Mouse (Mus musculus) neural tube, embryonic 14.5 days (tissue): ENCODE data around the gene Trim7. TPM values are rescaled to one million over a fixed set of nuclear protein-coding genes. Genes with fewer than 3 reads are reported as not detected.
"Not testable (repeated sequence)": the region's sequence is repeated elsewhere in the genome, so short reads cannot be mapped to it uniquely, and the experiment has no call there.

ENCODE experiments used
- ATAC-seq: fragments of 200-750 bp; cut with Nextera tagmentation; 2 replicates; pipeline ENCODE4 v1.8.0; 2017; ENCODE audit warnings: low read depth, mild to moderate bottlenecking, moderate TSS enrichment, moderate library complexity
- H3K27ac ChIP-seq: fragments of 300-500 bp; sonication (generic); 2 replicates; pipeline ENCODE4 v1.5.1; 2014; ENCODE audit warnings: low read depth, mild to moderate bottlenecking, control low read depth, low read length, moderate library complexity, mixed read lengths
- H3K27me3 ChIP-seq: fragments of 300-500 bp; sonication (generic); 2 replicates; pipeline ENCODE4 v1.6.1; 2014; ENCODE audit warnings: low read length; ENCODE audit not compliant: control insufficient read depth, insufficient read depth
- H3K36me3 ChIP-seq: fragments of 300-500 bp; sonication (generic); 2 replicates; pipeline ENCODE4 v1.6.1; 2014; ENCODE audit warnings: low read length, mixed read lengths; ENCODE audit not compliant: control insufficient read depth, insufficient read depth
- H3K4me1 ChIP-seq: fragments of 300-500 bp; sonication (generic); 2 replicates; pipeline ENCODE4 v1.6.1; 2014; ENCODE audit warnings: low read length; ENCODE audit not compliant: control insufficient read depth, insufficient read depth
- H3K4me2 ChIP-seq: fragments of 300-500 bp; sonication (generic); 2 replicates; pipeline ENCODE4 v1.6.1; 2014; ENCODE audit warnings: mild to moderate bottlenecking, low read depth, low read length, control low read depth
- H3K4me3 ChIP-seq: fragments of 300-500 bp; sonication (generic); 2 replicates; pipeline ENCODE4 v1.5.1; 2014; ENCODE audit warnings: low read depth, low read length, control low read depth, mixed read lengths
- H3K9ac ChIP-seq: fragments of 300-500 bp; sonication (generic); replicated peaks from 2 replicates; pipeline ENCODE4 v1.6.1; 2014; ENCODE audit warnings: low read depth, mild to moderate bottlenecking, control low read depth, low read length, mixed read lengths
- H3K9me3 ChIP-seq: fragments of 300-500 bp; sonication (generic); 2 replicates; pipeline ENCODE4 v1.6.1; 2016; ENCODE audit warnings: low read length; ENCODE audit not compliant: control insufficient read depth
- WGBS: fragments of 180-500 bp; shearing (Covaris S2); extraction: QIAGEN DNeasy Blood & Tissue Kit; methylation state at CpG from one replicate; pipeline ENCODE4 v1.1.7; 2014; 5-methylcytosine and 5-hydroxymethylcytosine counted together
- polyA plus RNA-seq: library from polyadenylated mRNA; unstranded; fragments of >200 nt; fragmentation: Nextera tagmentation; extraction: Ambion mirVana; gene quantifications from 2 replicates; pipeline ENCODE4 v1.2.1, GENCODE M21; 2014

Trim7 gene
- polyA plus RNA-seq, 1 experiment from 2014 or later = 2.0 TPM

DNA sequence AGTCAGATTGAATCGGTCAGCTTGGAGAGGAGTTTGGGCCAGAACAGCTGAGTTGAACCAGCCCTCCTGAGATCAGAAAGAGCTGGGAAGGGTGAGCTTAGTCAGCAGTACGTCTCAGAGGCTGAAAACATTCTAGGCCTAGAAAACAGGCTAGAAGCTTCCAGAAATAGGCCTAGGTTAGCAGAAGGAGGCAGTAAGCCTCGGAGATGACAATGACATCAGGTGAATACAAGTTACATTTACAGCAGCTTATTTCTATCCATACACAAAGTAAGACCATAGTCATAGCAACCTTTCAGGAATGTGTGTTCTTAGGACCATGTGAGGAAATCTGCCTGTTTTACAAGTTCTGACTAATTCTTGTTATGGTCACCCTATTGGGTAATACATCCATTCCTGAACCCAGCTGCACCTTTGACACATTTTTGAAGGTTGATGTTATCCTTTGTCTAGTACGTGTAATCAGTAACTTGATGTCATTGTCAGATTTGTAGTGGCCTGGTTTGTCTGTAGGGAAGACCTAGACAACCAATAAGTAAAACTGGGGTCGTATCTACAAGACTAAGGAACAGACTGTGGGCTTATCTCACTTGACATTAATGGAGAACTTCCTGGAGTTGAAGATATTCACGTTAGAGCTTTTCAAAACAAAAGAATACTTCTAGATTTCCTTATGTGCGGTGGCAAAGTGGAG lies 6.2 kb upstream of the Trim7 start:
- peaks cover 16% of the 10 kb centered on the region for H3K4me1 ChIP-seq
- no peaks in the 10 kb centered on the region for H3K27me3 ChIP-seq
- no peaks in the 10 kb centered on the region for H3K9me3 ChIP-seq
- no peak overlapping the region for H3K4me3 ChIP-seq
- no peak overlapping the region for H3K27ac ChIP-seq
- H3K4me2 ChIP-seq = no peak overlapping the region
- H3K36me3 ChIP-seq = no peaks in the 10 kb centered on the region
- WGBS = 81% methylated on average over 7 of the region's 7 CpGs
- no peak for ATAC-seq
- no peak overlapping the region for H3K9ac ChIP-seq

DNA sequence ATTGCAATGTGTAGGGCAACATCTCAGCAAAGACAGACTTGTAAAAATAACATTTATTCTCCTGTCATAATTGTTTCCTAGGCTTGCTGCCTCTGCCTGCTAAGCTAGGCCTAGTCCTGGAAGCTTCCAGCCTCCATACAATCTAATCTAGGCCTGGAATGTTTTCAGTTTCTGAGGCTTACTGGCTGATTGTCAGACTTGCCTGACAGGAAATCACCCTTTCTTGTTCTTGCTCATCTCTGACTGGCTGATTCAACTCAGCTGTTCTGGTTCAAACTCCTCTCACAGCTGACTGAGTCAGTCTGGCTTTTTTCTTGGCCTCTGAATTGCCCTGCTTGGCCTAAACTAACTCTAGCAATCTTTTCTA lies 5.6 kb upstream of the Trim7 start:
- no peak overlapping the region for H3K4me2 ChIP-seq
- H3K4me3 ChIP-seq = no peak overlapping the region
- no peaks in the 10 kb centered on the region for H3K9me3 ChIP-seq
- H3K27me3 ChIP-seq = no peaks in the 10 kb centered on the region
- H3K27ac ChIP-seq = no peak overlapping the region
- H3K36me3 ChIP-seq = no peaks in the 10 kb centered on the region
- peaks cover 10% of the 10 kb centered on the region for H3K4me1 ChIP-seq
- no peak overlapping the region for H3K9ac ChIP-seq
- no peak for ATAC-seq

DNA sequence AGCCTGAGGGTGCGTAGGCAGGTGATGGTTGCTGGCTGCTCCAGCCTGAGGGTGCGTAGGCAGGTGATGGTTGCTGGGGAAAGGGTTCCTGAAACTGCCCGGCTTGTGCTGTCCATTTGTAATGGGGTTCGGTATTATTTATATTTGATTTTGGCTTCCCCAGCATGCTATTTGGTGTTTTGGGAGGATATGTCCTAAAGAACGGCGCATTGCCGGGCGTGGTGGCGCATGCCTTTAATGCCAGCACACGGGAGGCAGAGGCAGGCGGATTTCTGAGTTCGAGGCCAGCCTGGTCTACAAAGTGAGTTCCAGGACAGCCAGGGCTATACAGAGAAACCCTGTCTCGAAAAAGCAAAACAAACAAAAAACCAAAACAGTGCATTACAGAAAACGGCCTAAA lies 4.6 kb upstream of the Trim7 start:
- H3K27ac ChIP-seq, H3K27me3 ChIP-seq, H3K36me3 ChIP-seq, H3K4me2 ChIP-seq, H3K4me1 ChIP-seq, H3K9me3 ChIP-seq, H3K4me3 ChIP-seq, H3K9ac ChIP-seq, ATAC-seq: not testable (repeated sequence)
- 86% methylated on average over 14 of the region's 14 CpGs for WGBS

DNA sequence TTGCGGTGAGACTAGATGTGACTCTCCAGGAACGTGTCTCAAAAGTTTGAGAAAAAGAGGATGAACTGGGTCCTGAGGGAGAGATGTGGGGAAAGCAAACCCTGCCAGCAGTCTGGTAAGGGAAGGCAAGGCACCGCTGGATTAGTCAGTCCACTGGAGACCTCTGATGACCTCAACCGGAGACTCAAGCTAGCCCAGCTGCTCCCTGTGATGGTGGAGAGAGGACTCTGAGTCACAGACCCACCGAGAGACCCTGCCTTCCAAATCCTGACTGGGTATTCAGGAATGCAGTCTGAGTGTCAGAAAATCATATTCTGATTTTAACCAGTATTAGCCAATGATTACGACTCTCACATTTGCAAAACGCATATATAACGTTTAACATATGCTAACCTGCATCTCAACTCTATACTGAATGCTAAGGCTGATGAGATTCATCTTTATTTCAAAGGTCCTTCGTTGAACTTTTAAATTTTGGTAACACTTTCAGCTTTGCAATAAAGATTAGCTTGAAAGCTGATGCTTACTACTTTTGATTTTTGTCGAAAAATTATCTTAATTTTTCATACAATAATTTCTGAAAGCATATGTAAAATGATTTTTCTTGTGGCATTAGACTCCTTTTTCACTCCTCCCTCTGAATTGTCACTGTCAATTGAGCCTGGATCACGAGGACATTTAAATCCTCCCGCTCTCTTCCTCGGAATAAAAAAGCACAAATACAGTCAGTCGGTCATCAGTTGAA lies 3.0 kb upstream of the Trim7 start:
- ATAC-seq = no peak
- Histone ChIP-seq H3K36me3 (no peaks in the 10 kb centered on the region), H3K4me1 (peaks cover 3% of the 10 kb centered on the region; the same call in 1 of the 2 replicates), H3K4me2 (peak overlapping the region; percentile 39; the same call in 1 of the 2 replicates), H3K9ac (no peak overlapping the region), H3K27me3 (no peaks in the 10 kb centered on the region), H3K4me3 (peak overlapping the region; percentile 20; the same call in 1 of the 2 replicates), H3K27ac (no peak overlapping the region), H3K9me3 (no peaks in the 10 kb centered on the region)
- WGBS = 40% methylated on average over 14 of the region's 14 CpGs

DNA sequence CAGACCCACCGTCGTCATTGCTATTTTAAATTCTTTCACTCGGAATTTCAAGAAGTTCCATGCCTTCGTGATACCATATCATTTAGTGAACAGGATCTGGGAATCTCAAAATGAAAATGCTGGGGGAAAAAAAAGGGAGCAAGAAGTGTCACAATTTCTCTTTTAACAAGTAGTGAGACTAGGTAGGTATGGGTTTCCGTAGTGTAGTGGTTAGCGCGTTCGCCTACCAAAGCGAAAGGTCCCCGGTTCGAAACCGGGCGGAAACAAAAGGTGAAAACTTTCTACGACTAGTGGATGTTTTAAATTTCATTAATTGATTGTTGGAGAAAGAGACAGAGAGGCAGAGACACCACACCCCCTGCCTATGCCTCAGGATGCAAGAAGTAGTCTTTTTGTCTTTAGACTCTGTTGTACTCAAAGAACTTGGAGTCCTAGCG lies 2.4 kb upstream of the Trim7 start:
- under 1% methylated on average over 15 of the region's 15 CpGs for WGBS
- Histone ChIP-seq H3K9ac (no peak overlapping the region), H3K36me3 (no peaks in the 10 kb centered on the region), H3K9me3 (no peaks in the 10 kb centered on the region), H3K4me2 (peak overlapping the region; percentile 39), H3K27ac (no peak overlapping the region), H3K4me1 (peaks cover 3% of the 10 kb centered on the region; the same call in 1 of the 2 replicates), H3K4me3 (peak overlapping the region; percentile 20; the same call in 1 of the 2 replicates), H3K27me3 (no peaks in the 10 kb centered on the region)
- peak; percentile 25; the same call in 1 of the 2 replicates for ATAC-seq

DNA sequence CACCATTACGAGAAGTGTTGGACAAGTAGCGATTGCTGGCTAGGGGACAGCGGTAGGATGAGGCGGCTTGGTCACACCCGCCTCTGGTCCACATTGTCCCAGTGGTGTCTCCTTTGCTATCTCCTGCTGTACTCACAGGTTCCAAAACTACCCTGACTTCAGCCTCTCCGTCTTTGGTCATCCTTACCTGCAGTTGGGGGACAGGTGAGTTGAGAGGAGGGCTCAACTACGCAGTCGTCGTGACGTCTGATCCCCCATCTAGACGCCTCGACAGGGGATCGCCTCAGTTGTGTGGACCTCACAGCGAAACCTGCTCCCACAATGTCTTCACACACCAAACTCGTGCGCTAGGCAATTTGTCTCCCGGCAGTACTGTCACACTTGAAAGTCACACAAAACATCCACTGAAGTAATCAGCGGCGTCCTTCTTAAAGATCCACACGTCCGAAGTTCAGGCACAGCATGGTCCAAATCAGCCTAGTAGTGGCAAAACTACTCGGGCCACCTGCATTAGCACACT lies 1.6 kb upstream of the Trim7 start:
- Histone ChIP-seq H3K4me1 (peaks cover 3% of the 10 kb centered on the region; the same call in 1 of the 2 replicates), H3K9me3 (no peaks in the 10 kb centered on the region), H3K36me3 (no peaks in the 10 kb centered on the region), H3K4me2 (peak overlapping the region; percentile 39), H3K9ac (no peak overlapping the region), H3K27ac (no peak overlapping the region), H3K4me3 (peak overlapping the region; percentile 20), H3K27me3 (no peaks in the 10 kb centered on the region)
- 5% methylated on average over 22 of the region's 22 CpGs for WGBS
- ATAC-seq = no peak

DNA sequence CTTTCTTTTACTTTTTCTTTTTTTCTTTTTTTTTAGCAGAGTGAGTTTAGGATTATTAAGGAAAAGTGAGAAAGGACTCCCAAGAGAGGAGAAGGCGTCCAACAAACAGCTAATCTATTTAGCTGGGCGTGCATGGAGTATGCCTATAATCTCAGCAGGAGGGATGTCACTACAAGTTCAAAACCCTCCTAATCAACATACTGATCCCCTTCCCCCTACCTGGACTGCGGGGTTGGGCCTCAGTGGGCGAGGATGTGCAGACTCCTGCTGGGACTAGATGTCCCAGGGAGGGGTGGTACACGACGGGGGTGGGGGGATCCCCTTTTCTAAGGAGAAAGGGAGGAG lies 784 bp downstream of the Trim7 start:
- peak overlapping the region; percentile 48 for H3K4me2 ChIP-seq
- H3K4me1 ChIP-seq = peaks cover 3% of the 10 kb centered on the region; the same call in 1 of the 2 replicates
- H3K9ac ChIP-seq = 0 out of 2 replicates have a peak overlapping the region, but pooled peaks have one; percentile 25
- no peaks in the 10 kb centered on the region for H3K27me3 ChIP-seq
- H3K4me3 ChIP-seq = peak overlapping the region; percentile 37
- ATAC-seq = 0 out of 2 replicates have a peak, but pooled peaks have one; percentile 25
- H3K27ac ChIP-seq = no peak overlapping the region
- H3K36me3 ChIP-seq = no peaks in the 10 kb centered on the region
- WGBS = 0% methylated on average over 6 of the region's 6 CpGs
- H3K9me3 ChIP-seq = no peaks in the 10 kb centered on the region

DNA sequence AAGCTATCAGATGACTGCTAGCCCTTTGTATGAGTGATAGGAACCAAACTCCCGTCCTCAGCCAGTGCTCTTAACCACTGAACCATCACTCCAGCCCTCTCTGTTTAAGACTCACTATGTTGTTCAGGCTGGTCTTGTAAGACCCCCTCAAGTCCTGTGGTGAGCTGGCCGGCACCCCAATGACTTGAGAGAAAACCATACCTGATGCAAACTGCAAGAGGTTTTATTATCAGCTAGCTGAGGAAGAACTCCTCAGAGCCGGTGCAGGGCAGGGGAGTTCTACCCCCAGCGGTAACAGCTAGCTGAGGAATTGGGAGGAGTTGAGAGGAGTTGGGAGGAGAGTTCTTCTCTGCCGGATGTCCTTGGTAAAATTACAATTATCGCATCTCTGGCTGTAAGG lies 2.0 kb downstream of the Trim7 start:
- Histone ChIP-seq H3K27me3 (no peaks in the 10 kb centered on the region), H3K9ac (no peak overlapping the region), H3K4me2 (no peak overlapping the region), H3K27ac (no peak overlapping the region), H3K4me3 (no peak overlapping the region), H3K9me3 (no peaks in the 10 kb centered on the region), H3K4me1 (peaks cover 3% of the 10 kb centered on the region; the same call in 1 of the 2 replicates), H3K36me3 (no peaks in the 10 kb centered on the region)
- ATAC-seq = no peak
- WGBS = 67% methylated on average over 6 of the region's 6 CpGs

DNA sequence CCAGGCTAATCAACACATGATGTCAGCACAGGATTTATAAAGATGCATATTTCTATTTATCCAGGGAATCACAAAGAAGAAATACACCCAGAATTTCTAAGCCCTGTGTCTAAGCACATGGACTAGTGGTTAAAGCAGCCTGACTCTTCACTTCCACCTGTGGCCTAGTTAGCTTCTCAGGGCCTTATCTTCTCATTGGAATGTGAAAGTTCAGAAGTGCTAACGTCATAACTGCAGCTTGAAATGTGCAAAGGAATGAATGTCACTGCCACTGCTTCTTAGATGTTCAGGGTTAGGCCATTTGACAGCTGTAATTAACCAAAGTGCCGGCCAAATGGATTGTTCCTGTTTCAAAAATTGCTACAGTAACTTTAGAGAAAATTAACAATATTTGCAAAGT lies 4.3 kb downstream of the Trim7 start:
- Histone ChIP-seq H3K4me3 (no peak overlapping the region), H3K9ac (no peak overlapping the region), H3K4me1 (peaks cover 3% of the 10 kb centered on the region; the same call in 1 of the 2 replicates), H3K27ac (no peak overlapping the region), H3K27me3 (no peaks in the 10 kb centered on the region), H3K36me3 (no peaks in the 10 kb centered on the region), H3K9me3 (no peaks in the 10 kb centered on the region), H3K4me2 (no peak overlapping the region)
- no peak for ATAC-seq
- WGBS = 83% methylated on average over 2 of the region's 2 CpGs
